Mouse (Mus musculus) lung, postnatal 0 days (tissue): ENCODE results near the gene Nkpd1.

ENCODE experiments used
- CTCF ChIP-seq: IDR thresholded peaks from 2 replicates; pipeline ENCODE4 v1.5.1; 2016; ENCODE audit warnings: antibody characterized with exemption, mild to moderate bottlenecking
- EP300 ChIP-seq: IDR thresholded peaks from 2 replicates; pipeline ENCODE4 v1.6.1; 2016; ENCODE audit warnings: antibody characterized with exemption, mild to moderate bottlenecking, control low read depth

- TF ChIP-seq CTCF (no peak), EP300 (no peak)
These were observed 28.1 kb upstream of the Nkpd1 start for GRCm38 (mm10) chr7:19489525-19489924.
